Mouse (Mus musculus) testis, adult 2 months (tissue): Measurements from ENCODE around the gene Trim15. TPM values are rescaled to one million over a fixed set of nuclear protein-coding genes. Genes with fewer than 3 reads are reported as not detected.
"Not testable (repeated sequence)": the region's sequence is repeated elsewhere in the genome, so short reads cannot be mapped to it uniquely, and the experiment has no call there.

Source experiments
- H3K27ac ChIP-seq: fragments of 200-500 bp; 2 replicates; pipeline ENCODE4 v1.5.1; 2012; ENCODE audit warnings: low read depth, low read length; ENCODE audit not compliant: control insufficient read depth, insufficient read depth
- H3K27me3 ChIP-seq: fragments of 200-500 bp; 2 replicates; pipeline ENCODE4 v1.6.1; 2012; ENCODE audit warnings: mild to moderate bottlenecking, low read length, moderate library complexity; ENCODE audit not compliant: control insufficient read depth, insufficient read depth
- H3K36me3 ChIP-seq: fragments of 200-500 bp; 2 replicates; pipeline ENCODE4 v1.6.1; 2012; ENCODE audit warnings: mild to moderate bottlenecking, low read length; ENCODE audit not compliant: control insufficient read depth, insufficient read depth
- H3K4me1 ChIP-seq: fragments of 200-500 bp; 2 replicates; pipeline ENCODE4 v1.6.1; 2012; ENCODE audit warnings: low read length; ENCODE audit not compliant: control insufficient read depth, insufficient read depth
- H3K4me3 ChIP-seq: fragments of 200-500 bp; 2 replicates; pipeline ENCODE4 v1.5.1; 2012; ENCODE audit warnings: low read depth, mild to moderate bottlenecking, low read length, moderate library complexity, mixed read lengths; ENCODE audit not compliant: control insufficient read depth
- CTCF ChIP-seq: fragments of 200-500 bp; IDR thresholded peaks from 2 replicates; pipeline ENCODE4 v1.5.1; 2012; ENCODE audit warnings: low read depth, mild to moderate bottlenecking, inconsistent platforms, low read length, moderate library complexity; ENCODE audit not compliant: control insufficient read depth, insufficient read depth, insufficient replicate concordance
- POLR2A ChIP-seq: fragments of 200-500 bp; IDR thresholded peaks from 2 replicates; pipeline ENCODE4 v1.6.1; 2012; ENCODE audit warnings: low read depth, mild to moderate bottlenecking, inconsistent platforms, low read length, moderate library complexity; ENCODE audit not compliant: control insufficient read depth
- polyA plus RNA-seq: library from polyadenylated mRNA; depleted of rRNA; stranded (reverse); fragments of >200 nt; gene quantifications from 2 replicates; pipeline ENCODE4 v1.2.3, GENCODE M21; 2012; rRNA removed

Gene Trim15
- polyA plus RNA-seq, 1 experiment = not detected

- peak; percentile 52; the same call in 1 of the 2 replicates for TF ChIP-seq CTCF
- H3K36me3 ChIP-seq, H3K4me3 ChIP-seq: not testable (repeated sequence)
Measured at GRCm38 (mm10) chr17:36826002-36826401, 41.0 kb downstream of the Trim15 start.

GRCm38 (mm10) chr17:36825525-36825924 lies 41.5 kb downstream of the Trim15 start:
- Histone ChIP-seq H3K36me3 (no peaks in the 10 kb centered on the region), H3K27me3 (no peaks in the 10 kb centered on the region), H3K4me1 (no peaks in the 10 kb centered on the region), H3K4me3 (no peak overlapping the region), H3K27ac (no peak overlapping the region)
- TF ChIP-seq POLR2A = no peak
- TF ChIP-seq CTCF = no peak

More at GRCm38 (mm10) chr17:36826002-36826401, 41.0 kb downstream of the Trim15 start:
- H3K4me1 ChIP-seq, H3K27me3 ChIP-seq, H3K27ac ChIP-seq: not testable (repeated sequence)

DNA sequence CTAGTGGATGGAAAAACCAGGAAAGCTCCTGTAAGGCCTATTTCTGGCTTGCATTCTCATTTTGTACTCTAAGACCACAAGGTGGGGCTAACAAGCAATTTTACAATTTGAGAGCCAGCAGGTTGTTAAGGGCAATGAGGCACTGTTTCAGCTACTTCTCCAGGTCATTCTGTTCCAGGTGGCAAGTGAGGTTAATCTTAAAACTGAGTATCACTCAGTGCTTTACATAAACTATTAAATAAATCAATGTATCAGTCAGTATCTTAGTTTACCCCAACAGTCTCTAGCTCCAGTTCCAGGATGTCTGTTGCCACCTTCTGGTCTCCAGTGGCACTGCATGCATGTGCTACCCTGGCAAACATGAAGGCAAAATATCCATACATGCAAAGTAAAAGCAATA lies 43.0 kb downstream of the Trim15 start:
- TF ChIP-seq POLR2A = no peak
- peak; percentile 36; the same call in 1 of the 2 replicates for TF ChIP-seq CTCF
- no peaks in the 10 kb centered on the region for H3K4me1 ChIP-seq
- H3K36me3 ChIP-seq = no peaks in the 10 kb centered on the region
- H3K27ac ChIP-seq = no peak overlapping the region
- H3K4me3 ChIP-seq = no peak overlapping the region
- no peaks in the 10 kb centered on the region for H3K27me3 ChIP-seq

GRCm38 (mm10) chr17:36811871-36812270 lies 55.1 kb downstream of the Trim15 start, which contains the start of gene H2-M10.6:
TSS of gene H2-M10.6 (plus strand) at chr17:36812171.
- H3K27me3 ChIP-seq = no peaks in the 10 kb centered on the region
- no peak within 1 kb of the TSS for H3K4me3 ChIP-seq
- no peaks in the 10 kb centered on the region for H3K36me3 ChIP-seq
- TF ChIP-seq POLR2A = no peak
- no peak within 1 kb of the TSS for H3K27ac ChIP-seq
- no peaks in the 10 kb centered on the region for H3K4me1 ChIP-seq

Other genes with a start within 250 kb of the Trim15 start
- not detected in 2 replicates for gene H2-M9, start 224.5 kb downstream of the Trim15 start, polyA plus RNA-seq
- gene H2-M1, start 195.0 kb downstream of the Trim15 start, polyA plus RNA-seq = 0.10 TPM in 1 of 2 replicates, not detected in the other
- not detected in 2 replicates for gene H2-M10.5, start 94.3 kb downstream of the Trim15 start, polyA plus RNA-seq
- not detected in 2 replicates for gene H2-M10.6, start 55.0 kb downstream of the Trim15 start, polyA plus RNA-seq
- gene Trim26, start 30.1 kb downstream of the Trim15 start, polyA plus RNA-seq = 18.5 and 22.0 TPM in 2 replicates
- 0.04 TPM in 1 of 2 replicates, not detected in the other for gene Trim10, start 2.4 kb upstream of the Trim15 start, polyA plus RNA-seq
- not detected in 2 replicates for gene Trim40, start 22.9 kb upstream of the Trim15 start, polyA plus RNA-seq
- gene Trim31, start 30.9 kb upstream of the Trim15 start, polyA plus RNA-seq = not detected in 2 replicates
- gene Rnf39, start 75.7 kb upstream of the Trim15 start, polyA plus RNA-seq = 0.32 TPM in 2 replicates
- 891 and 948 TPM in 2 replicates for gene Ppp1r11, start 84.5 kb upstream of the Trim15 start, polyA plus RNA-seq
- gene Znrd1, start 91.3 kb upstream of the Trim15 start, polyA plus RNA-seq = 51.9 and 53.2 TPM in 2 replicates
- 60.1 and 64.5 TPM in 2 replicates for gene Znrd1as, start 91.4 kb upstream of the Trim15 start, polyA plus RNA-seq
- 0.56 and 1.0 TPM in 2 replicates for gene 2410137M14Rik, start 114.0 kb upstream of the Trim15 start, polyA plus RNA-seq
- gene H2-M5, start 122.3 kb upstream of the Trim15 start, polyA plus RNA-seq = 1.6 and 2.8 TPM in 2 replicates
- gene Zfp57, start 134.0 kb upstream of the Trim15 start, polyA plus RNA-seq = 16.0 and 16.5 TPM in 2 replicates
- gene Mog, start 156.2 kb upstream of the Trim15 start, polyA plus RNA-seq = 0.05 TPM in 1 of 2 replicates, not detected in the other
- gene Gabbr1, start 178.8 kb upstream of the Trim15 start, polyA plus RNA-seq = 11.4 and 12.3 TPM in 2 replicates
- gene Olfr90, start 221.3 kb upstream of the Trim15 start, polyA plus RNA-seq = not detected in 2 replicates
- gene Olfr91, start 231.1 kb upstream of the Trim15 start, polyA plus RNA-seq = 0.11 and 0.22 TPM in 2 replicates